Mouse (Mus musculus): ENCODE measurements around the gene Ganc.

Gene Ganc

DNA sequence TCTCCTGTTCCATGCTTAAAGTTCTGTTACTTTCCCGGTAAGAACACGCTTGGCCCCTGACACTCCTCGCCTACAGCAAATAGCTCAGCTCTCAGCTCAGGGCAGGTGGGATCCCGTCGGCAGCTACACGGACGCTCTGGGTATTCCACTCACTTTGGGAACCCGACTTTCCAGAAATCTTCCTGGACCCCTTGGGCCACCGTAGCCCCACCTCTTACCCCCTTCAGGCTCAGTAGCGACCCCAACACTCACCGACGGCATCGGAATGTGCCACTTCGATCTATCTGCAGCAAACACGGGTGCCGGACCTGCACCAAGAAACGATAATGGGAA is at the start of gene Ganc:
TSS of gene Ganc (plus strand) at position 244 of the 333 bp plus-strand sequence.
- DNase-seq (ENCODE audit: low spot score in 2 of 2) = no peak

- no peak for DNase-seq (ENCODE audit: low spot score in 2 of 2)
Observed at GRCm38 (mm10) chr2:120360425-120360824, 43.3 kb upstream of the Ganc start.

DNA sequence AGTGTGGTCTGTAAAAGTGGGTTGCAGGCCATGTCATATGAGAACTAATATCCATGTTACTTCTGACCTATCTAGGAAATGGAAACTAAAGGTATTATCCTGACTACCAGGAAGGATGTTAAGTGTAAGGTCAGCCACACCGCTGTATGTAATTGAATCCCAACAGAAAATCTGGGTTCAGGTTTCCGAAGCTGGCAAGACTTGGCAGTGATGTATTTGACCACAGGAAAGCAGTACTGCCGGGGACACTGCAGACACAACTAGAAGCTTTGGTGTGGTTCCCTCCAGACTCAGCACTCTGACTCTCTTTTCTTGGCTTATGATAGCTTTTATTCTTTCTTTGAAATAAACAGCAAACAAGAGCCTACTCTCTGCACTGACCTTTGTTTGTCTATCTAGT is 37.2 kb upstream of the Ganc start:
- no peak for DNase-seq (ENCODE audit: low spot score in 2 of 2)

DNA sequence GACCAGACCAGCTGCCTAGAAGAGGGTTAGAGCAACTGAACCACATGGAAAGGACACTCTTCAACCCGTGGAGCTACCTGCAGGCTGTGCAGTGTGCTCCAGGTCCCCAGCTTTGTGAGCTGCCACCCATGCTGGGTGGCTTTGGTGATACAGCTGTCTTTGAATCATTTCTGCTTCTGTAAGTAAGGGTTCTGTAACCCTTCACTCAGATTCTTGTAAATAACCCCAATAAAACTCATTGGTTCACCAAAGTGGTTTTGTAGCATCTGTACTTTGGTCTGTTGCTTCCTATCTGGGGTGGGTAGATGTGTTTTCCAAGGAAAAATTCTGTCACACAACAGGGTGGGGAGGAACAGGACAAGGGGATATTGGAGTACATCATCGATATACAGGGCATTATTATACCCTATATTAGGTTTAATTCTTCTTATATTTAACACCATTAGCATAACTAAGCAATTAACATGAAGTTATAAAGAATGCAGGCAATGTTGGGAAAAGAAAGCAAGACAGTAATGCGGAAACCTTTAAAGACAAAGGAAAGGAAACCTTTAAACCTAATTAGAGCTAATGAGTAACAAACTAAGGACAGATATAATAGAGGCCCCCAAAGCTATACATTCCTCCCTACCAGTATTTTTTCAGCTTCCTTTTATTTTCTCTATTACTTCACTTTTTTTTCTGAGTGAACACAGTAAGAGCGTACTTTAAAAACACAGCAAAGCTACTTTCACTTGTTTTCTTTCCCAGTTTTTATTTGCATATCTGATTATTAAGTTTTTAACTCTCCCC is 36.1 kb upstream of the Ganc start:
- no peak for DNase-seq (ENCODE audit: low spot score in 2 of 2)

GRCm38 (mm10) chr2:120373858-120374257 is 29.8 kb upstream of the Ganc start:
- no peak for DNase-seq (ENCODE audit: low spot score in 2 of 2)

DNA sequence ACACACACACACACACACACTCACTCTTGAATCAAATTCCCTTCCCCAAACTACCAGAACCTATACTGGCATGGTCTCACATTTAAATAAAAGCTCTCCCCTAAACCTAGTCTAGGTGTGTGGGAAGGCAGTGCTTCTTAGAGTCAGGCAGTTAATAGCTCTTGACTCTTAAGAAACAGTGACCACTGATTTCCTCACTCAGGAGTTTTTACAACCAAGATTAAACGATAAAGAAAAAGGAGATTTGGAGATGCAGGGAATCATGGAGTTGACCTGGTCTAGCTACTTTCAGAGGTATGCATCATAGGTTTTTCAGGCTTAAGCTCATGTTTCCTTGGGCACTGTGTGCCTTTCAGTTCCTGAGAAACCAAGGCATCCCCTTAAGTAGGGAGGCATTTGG is 17.4 kb upstream of the Ganc start:
- no peak for DNase-seq (ENCODE audit: low spot score in 2 of 2)

GRCm38 (mm10) chr2:120387291-120387690 is 16.4 kb upstream of the Ganc start:
- DNase-seq (ENCODE audit: low spot score in 2 of 2) = no peak

DNA sequence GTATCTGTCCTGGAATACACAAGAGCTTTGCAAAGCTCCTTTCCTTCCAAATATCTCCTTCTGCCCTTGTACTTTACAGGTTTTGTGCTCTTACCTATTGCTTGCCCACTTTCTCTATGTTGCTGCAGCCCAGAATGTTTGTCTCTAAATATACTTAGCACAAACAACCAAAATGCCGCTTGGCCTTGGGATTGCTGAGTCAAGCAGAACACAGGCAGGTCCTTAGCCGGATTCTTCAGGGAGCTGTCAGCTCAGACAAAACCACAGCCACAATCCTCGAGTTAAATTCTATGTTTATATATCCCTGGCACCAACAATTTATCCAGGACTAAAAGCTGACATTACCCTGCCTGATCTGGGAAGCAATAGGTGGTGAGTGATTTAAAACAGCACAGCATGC is 14.3 kb upstream of the Ganc start:
- no peak for DNase-seq (ENCODE audit: low spot score in 2 of 2)

DNA sequence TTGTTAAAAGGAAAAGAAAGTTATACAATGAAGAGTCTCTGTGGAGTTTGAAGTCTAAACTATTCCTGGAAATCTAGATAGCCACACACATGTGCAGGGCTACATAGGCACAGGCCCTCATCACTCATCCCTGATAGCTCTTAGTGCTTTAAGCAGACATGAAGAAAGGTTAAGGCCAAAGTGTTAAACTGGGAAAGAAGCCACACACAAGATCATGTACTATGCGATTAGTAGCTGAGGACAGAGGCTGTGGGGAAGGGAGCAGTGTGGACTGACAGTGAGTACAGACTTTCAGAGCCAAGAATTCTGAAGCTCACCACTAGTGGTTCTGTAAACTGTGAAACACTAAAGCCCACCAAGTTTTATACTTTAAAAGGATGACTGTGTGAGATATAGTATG is 12.8 kb upstream of the Ganc start:
- DNase-seq (ENCODE audit: low spot score in 2 of 2) = no peak

GRCm38 (mm10) chr2:120392406-120392805 is 11.3 kb upstream of the Ganc start:
- peak in 1 of 2 experiments; percentile 34 for DNase-seq (ENCODE audit: low spot score in 2 of 2)

- no peak for DNase-seq (ENCODE audit: low spot score in 2 of 2)
Observed at GRCm38 (mm10) chr2:120397951-120398350, 5.7 kb upstream of the Ganc start.

- no peak for DNase-seq (ENCODE audit: low spot score in 2 of 2)
Observed at GRCm38 (mm10) chr2:120402813-120403212, 883 bp upstream of the Ganc start.

- peak; percentile 94 for DNase-seq (ENCODE audit: low spot score in 2 of 2)
Observed at GRCm38 (mm10) chr2:120403986-120404822, 508 bp downstream of the Ganc start, which contains the start of gene Tmem87a. Gene Tmem87a, minus strand, starts transcription at chr2:120404113.

DNA sequence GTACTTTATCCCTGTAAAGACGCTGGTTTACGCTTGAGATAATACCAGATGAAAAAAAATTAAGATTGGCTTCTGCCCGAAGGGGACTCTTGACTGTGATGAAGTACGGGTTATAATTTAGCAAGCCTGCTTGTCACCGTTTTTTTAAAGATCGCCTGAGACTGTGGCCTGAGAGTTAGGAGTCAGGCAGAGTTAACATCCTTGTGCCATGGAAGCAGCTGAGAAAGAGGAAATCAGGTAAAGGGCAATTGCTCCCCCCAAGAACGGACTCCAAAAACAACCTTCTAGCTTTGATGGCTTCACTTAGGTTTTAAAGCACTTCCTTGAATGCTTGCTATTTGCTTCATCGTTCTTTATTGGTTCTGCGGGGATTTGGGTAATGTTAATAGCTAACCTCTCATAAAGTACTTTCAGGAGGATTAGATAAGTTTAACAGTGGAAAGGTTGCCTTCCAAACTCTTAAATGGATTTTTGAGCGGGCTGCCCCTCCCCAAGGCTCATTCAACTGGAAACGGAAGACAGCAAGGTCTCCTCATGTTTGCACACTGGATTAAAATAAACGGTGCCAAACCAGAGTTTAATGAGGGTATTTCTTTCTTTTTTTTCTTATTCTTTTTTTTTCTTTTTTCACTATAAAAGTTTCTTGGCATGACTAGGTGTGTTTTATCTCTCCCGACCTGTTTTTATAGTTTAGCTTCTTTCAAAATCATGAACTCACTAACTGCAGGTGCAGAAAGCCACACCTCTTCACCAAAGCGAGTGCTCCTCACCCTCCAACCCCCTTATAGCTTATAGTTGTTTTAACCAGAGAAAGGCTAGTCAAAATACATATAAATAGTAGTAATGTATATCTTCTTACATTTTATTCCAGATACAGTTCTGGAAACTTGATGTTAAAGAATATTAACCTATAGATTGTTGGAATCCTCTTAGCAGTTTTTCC is 1.4 kb downstream of the Ganc start:
- peak; percentile 9 to 39 for DNase-seq (ENCODE audit: low spot score in 2 of 2)

DNA sequence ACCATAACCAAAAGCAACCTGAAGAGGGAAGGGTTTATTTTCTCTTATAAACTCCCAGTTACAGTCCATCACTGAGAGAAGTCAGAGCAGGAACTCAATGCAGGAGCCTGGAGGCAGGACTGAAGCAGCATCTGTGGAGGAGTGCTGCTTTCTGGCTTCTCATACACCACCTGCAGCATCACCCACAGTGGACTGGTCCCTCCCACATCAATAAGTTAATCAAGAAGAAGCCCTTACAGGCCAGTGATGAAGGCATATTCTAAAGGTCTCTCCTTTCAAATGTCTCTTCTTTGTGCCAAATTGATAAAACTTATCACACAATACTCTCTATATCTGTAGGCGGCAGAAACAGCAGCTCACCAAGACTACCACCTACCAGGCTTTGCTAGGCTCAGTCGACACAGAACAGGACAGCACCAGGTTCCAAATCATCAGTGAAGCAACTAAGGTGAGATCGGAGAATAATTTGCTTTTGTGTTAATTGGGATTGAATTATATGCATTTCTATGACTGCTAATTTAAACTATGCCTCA is 7.5 kb downstream of the Ganc start:
- no peak for DNase-seq (ENCODE audit: low spot score in 2 of 2)

- DNase-seq (ENCODE audit: low spot score in 2 of 2) = no peak
Observed at GRCm38 (mm10) chr2:120414113-120414512, 10.4 kb downstream of the Ganc start.

GRCm38 (mm10) chr2:120414738-120415414 is 11.2 kb downstream of the Ganc start:
- no peak for DNase-seq (ENCODE audit: low spot score in 2 of 2)

DNA sequence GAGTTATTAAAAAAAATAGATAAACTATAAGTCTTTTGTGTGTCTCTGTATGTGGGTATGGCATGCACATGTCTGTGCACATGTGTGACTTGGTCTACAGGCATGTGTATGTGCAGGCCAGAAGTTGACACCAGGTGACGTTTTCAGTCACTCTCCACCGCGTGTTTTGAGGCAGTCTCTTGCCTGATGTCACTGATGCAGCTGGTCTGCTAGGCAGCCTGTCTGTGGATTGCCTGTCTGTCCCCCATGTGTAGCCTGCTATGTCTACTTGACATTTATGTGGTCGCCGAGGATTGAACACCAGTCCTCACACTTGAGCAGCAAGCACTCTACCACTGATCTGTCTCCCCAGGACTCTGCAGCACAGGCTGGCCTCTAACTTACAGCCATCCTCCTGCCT is 20.7 kb downstream of the Ganc start:
- DNase-seq (ENCODE audit: low spot score in 2 of 2) = peak; percentile 47 to 54

GRCm38 (mm10) chr2:120444486-120444885 is 40.8 kb downstream of the Ganc start:
- no peak for DNase-seq (ENCODE audit: low spot score in 2 of 2)

DNA sequence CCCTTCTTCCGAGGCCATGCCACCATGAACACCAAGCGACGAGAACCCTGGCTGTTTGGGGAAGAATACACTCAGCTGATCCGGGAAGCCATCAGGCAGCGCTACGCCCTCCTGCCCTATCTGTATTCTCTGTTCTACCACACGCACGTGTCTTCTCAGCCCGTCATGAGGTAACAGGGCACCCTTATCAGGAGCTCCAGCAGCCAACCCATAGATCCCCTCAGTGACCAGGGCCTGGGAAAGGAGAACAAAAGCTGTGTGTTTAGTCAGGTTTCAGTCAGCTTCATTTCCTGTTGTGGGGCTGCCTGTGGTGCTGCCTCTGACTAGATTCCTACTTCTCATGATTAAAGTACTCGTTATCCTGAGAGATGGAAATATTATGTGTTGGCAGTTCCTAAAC is 42.7 kb downstream of the Ganc start:
- DNase-seq (ENCODE audit: low spot score in 2 of 2) = no peak

DNA sequence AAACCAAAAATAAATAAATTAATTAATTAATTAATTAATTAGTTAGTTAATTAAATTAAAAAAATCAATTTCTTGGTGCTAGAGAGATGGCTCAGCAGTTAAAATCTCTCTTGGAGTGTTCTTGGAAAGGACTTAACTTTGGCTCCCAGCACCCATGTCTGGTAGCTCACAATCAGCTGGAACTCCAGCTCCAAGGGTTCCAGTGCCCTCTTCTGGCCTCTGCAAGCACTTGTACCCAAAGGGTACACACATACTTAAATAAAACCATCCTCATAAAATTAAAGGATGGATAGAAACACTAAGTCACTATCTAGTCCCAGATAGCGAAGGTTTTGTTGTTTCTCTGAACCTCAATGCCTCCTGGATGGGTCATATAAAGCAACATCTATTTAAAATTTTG is 43.6 kb downstream of the Ganc start:
- DNase-seq (ENCODE audit: low spot score in 2 of 2) = peak in 1 of 2 experiments; percentile 33

All from thymus, postnatal 10 days (tissue).